Mouse (Mus musculus) kidney, postnatal 14 days (tissue): ENCODE measurements at regions not wholly inside any gene's neighbourhood (a gene's known extent, or its start where the extent isn't known, plus 50 kb on each side); places are given as distances from the start of the nearest gene placed in this dataset.
A peak's percentile ranks its signal among the peaks of the same experiment; 100 is the strongest.

Experiments used
- DNase-seq: peaks from one replicate; pipeline ENCODE4 v3.0.0; 2022; ENCODE audit warnings: mixed read lengths

GRCm38 (mm10) chr9:120731952-120732622, 160.8 kb downstream of the Rpl14 start:
- peak; percentile 24 for DNase-seq

GRCm38 (mm10) chr9:120732650-120733293, 161.5 kb downstream of the Rpl14 start:
- no peak for DNase-seq

- DNase-seq = peak; percentile 55
Measured at GRCm38 (mm10) chr9:120733681-120734465, 162.6 kb downstream of the Rpl14 start.

- no peak for DNase-seq
Measured at GRCm38 (mm10) chr9:120735217-120735616, 164.0 kb downstream of the Rpl14 start.

- DNase-seq = no peak
Measured at GRCm38 (mm10) chr9:120737956-120738355, 166.7 kb downstream of the Rpl14 start.

GRCm38 (mm10) chr9:120739199-120739952, 168.1 kb downstream of the Rpl14 start:
- peak; percentile 71 for DNase-seq

GRCm38 (mm10) chr9:120739953-120740524, 168.8 kb downstream of the Rpl14 start:
- DNase-seq = no peak

GRCm38 (mm10) chr9:120741521-120741920, 170.3 kb downstream of the Rpl14 start:
- no peak for DNase-seq

GRCm38 (mm10) chr9:120743455-120743854, 172.2 kb downstream of the Rpl14 start:
- peak; percentile 34 for DNase-seq

- DNase-seq = no peak
Measured at GRCm38 (mm10) chr9:120745674-120746073, 174.4 kb downstream of the Rpl14 start.

- DNase-seq = no peak
Measured at GRCm38 (mm10) chr9:120750820-120751219, 178.2 kb upstream of the Ctnnb1 start.

- DNase-seq = no peak
Measured at GRCm38 (mm10) chr9:120751686-120752484, 177.1 kb upstream of the Ctnnb1 start.

GRCm38 (mm10) chr9:120754151-120754550, 174.9 kb upstream of the Ctnnb1 start:
- DNase-seq = no peak

GRCm38 (mm10) chr9:120755486-120755885, 173.5 kb upstream of the Ctnnb1 start:
- no peak for DNase-seq

GRCm38 (mm10) chr9:120758003-120758402, 171.0 kb upstream of the Ctnnb1 start:
- DNase-seq = no peak

GRCm38 (mm10) chr9:120758632-120759031, 170.4 kb upstream of the Ctnnb1 start:
- DNase-seq = no peak

GRCm38 (mm10) chr9:120759771-120760170, 169.2 kb upstream of the Ctnnb1 start:
- DNase-seq = no peak

- DNase-seq = no peak
Measured at GRCm38 (mm10) chr9:120763802-120764201, 165.2 kb upstream of the Ctnnb1 start.

- peak; percentile 39 for DNase-seq
Measured at GRCm38 (mm10) chr9:120764663-120765062, 164.4 kb upstream of the Ctnnb1 start.

- no peak for DNase-seq
Measured at GRCm38 (mm10) chr9:120765292-120765691, 163.7 kb upstream of the Ctnnb1 start.

- no peak for DNase-seq
Measured at GRCm38 (mm10) chr9:120766881-120767280, 162.1 kb upstream of the Ctnnb1 start.

GRCm38 (mm10) chr9:120767396-120767795, 161.6 kb upstream of the Ctnnb1 start:
- DNase-seq = no peak
